Mouse (Mus musculus) heart, embryonic 15.5 days (tissue): Measurements from ENCODE around the gene Wipf2. TPM values are rescaled to one million over a fixed set of nuclear protein-coding genes. Genes with fewer than 3 reads are reported as not detected.
A peak's percentile ranks its signal among the peaks of the same experiment; 100 is the strongest.

Experiments used
- ATAC-seq: fragments of 200-750 bp; cut with Nextera tagmentation; replicated peaks from 2 replicates; pipeline ENCODE4 v1.8.0; 2017; ENCODE audit warnings: low read depth, moderate TSS enrichment; ENCODE audit not compliant: insufficient number of reproducible peaks, insufficient read depth, low FRiP score
- H3K27ac ChIP-seq: fragments of 300-500 bp; sonication (generic); 2 replicates; pipeline ENCODE4 v1.5.1; 2015; ENCODE audit warnings: mild to moderate bottlenecking, inconsistent platforms
- H3K27me3 ChIP-seq: fragments of 300-500 bp; sonication (generic); 2 replicates; pipeline ENCODE4 v1.6.1; 2015; ENCODE audit warnings: inconsistent platforms
- H3K36me3 ChIP-seq: fragments of 300-500 bp; sonication (generic); 2 replicates; pipeline ENCODE4 v1.6.1; 2015; ENCODE audit warnings: mild to moderate bottlenecking, inconsistent platforms
- H3K4me1 ChIP-seq: fragments of 300-500 bp; sonication (generic); replicated peaks from 2 replicates; pipeline ENCODE4 v1.6.1; 2015; ENCODE audit warnings: inconsistent platforms
- H3K4me2 ChIP-seq: fragments of 300-500 bp; sonication (generic); 2 replicates; pipeline ENCODE4 v1.6.1; 2015; ENCODE audit warnings: inconsistent platforms, mild to moderate bottlenecking, moderate library complexity
- H3K4me3 ChIP-seq: fragments of 300-500 bp; sonication (generic); 2 replicates; pipeline ENCODE4 v1.5.1; 2015; ENCODE audit warnings: mild to moderate bottlenecking, inconsistent platforms
- H3K9ac ChIP-seq: fragments of 300-500 bp; sonication (generic); 2 replicates; pipeline ENCODE4 v1.6.1; 2015; ENCODE audit warnings: mild to moderate bottlenecking, inconsistent platforms
- H3K9me3 ChIP-seq: fragments of 300-500 bp; sonication (generic); replicated peaks from 2 replicates; pipeline ENCODE4 v1.6.1; 2016; ENCODE audit warnings: inconsistent platforms
- WGBS: fragments of 180-500 bp; shearing (Covaris S2); methylation state at CpG from one replicate; pipeline ENCODE4 v1.1.7; 2015; ENCODE audit warnings: mixed read lengths; 5-methylcytosine and 5-hydroxymethylcytosine counted together
- polyA plus RNA-seq: library from polyadenylated mRNA; unstranded; fragments of >200 nt; fragmentation: Nextera tagmentation; extraction: Ambion mirVana; gene quantifications from 2 replicates; pipeline ENCODE4 v1.2.1, GENCODE M21; 2015

Wipf2 gene
- polyA plus RNA-seq, 1 experiment from 2014 or later, result 2.2 TPM

DNA sequence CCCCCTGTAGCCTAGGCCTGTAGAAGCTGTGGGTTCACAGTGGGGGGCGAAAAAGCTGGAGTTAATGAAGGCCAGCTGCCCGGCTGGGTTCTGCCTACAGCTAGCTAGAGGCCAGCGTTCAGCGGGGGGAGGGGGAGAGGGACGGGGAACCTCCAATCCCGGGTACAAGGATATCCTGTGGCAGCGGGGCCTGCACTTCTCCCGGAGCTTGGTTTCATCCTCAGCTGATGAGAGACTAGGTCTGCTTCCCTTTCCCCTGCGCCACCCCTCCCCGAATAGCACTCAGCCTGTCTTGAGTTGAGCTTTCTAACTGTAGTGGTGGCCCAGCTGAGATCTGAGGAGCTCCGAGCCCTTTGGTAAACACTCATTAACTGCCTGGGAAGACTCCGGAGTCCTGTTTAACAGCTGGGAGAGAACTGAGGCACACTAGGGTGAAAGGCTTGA is 62.5 kb downstream of the Wipf2 start:
- Histone ChIP-seq H3K4me3 (no peak overlapping the region), H3K9me3 (no peaks in the 10 kb centered on the region), H3K36me3 (no peaks in the 10 kb centered on the region; the same call in 1 of the 2 replicates), H3K27ac (peak overlapping the region; percentile 71), H3K4me2 (peak overlapping the region; percentile 29), H3K9ac (no peak overlapping the region), H3K27me3 (no peaks in the 10 kb centered on the region), H3K4me1 (peaks cover 85% of the 10 kb centered on the region)
- no peak for ATAC-seq
- 12% methylated on average over 12 of the region's 12 CpGs for WGBS

GRCm38 (mm10) chr11:98926553-98926952 is 63.1 kb downstream of the Wipf2 start:
- 68% methylated on average over 7 of the region's 7 CpGs for WGBS
- H3K27ac ChIP-seq, result peak overlapping the region; percentile 71; the same call in 1 of the 2 replicates
- no peak overlapping the region for H3K4me2 ChIP-seq
- no peaks in the 10 kb centered on the region for H3K9me3 ChIP-seq
- ATAC-seq, result no peak
- H3K36me3 ChIP-seq, result no peaks in the 10 kb centered on the region
- H3K4me3 ChIP-seq, result no peak overlapping the region
- no peak overlapping the region for H3K9ac ChIP-seq
- H3K4me1 ChIP-seq, result peaks cover 91% of the 10 kb centered on the region
- H3K27me3 ChIP-seq, result no peaks in the 10 kb centered on the region

GRCm38 (mm10) chr11:98927438-98928076 is 64.1 kb downstream of the Wipf2 start, which contains the start of gene Rara:
Gene Rara, plus strand, starts transcription at chr11:98927818.
- H3K9me3 ChIP-seq, result no peaks in the 10 kb centered on the region
- no peaks in the 10 kb centered on the region for H3K27me3 ChIP-seq

GRCm38 (mm10) chr11:98928186-98928893 is 64.9 kb downstream of the Wipf2 start:
- no peak for ATAC-seq
- 7% methylated on average over 12 of the region's 12 CpGs for WGBS
- H3K36me3 ChIP-seq, result no peaks in the 10 kb centered on the region

More at GRCm38 (mm10) chr11:98927438-98928076, 64.1 kb downstream of the Wipf2 start, which contains the start of gene Rara:
- H3K9ac ChIP-seq, result peak within 1 kb of the TSS; percentile 79
- H3K36me3 ChIP-seq, result no peaks in the 10 kb centered on the region
- peak within 1 kb of the TSS; percentile 76 for H3K4me2 ChIP-seq
- no peak for ATAC-seq
- H3K4me3 ChIP-seq, result peak within 1 kb of the TSS; percentile 64
- H3K4me1 ChIP-seq, result peaks cover 96% of the 10 kb centered on the region
- H3K27ac ChIP-seq, result peak within 1 kb of the TSS; percentile 99
- WGBS, result 7% methylated on average over 20 of the region's 21 CpGs

GRCm38 (mm10) chr11:98929503-98929902 is 66.1 kb downstream of the Wipf2 start:
- Histone ChIP-seq H3K4me3 (peak overlapping the region; percentile 64), H3K4me1 (peaks cover 91% of the 10 kb centered on the region), H3K4me2 (peak overlapping the region; percentile 76), H3K9me3 (no peaks in the 10 kb centered on the region), H3K27me3 (no peaks in the 10 kb centered on the region), H3K9ac (peak overlapping the region; percentile 53), H3K36me3 (no peaks in the 10 kb centered on the region), H3K27ac (peak overlapping the region; percentile 99)
- ATAC-seq, result 0 out of 2 replicates have a peak, but pooled peaks have one; percentile 0
- 3% methylated on average over 9 of the region's 9 CpGs for WGBS

More at GRCm38 (mm10) chr11:98928186-98928893, 64.9 kb downstream of the Wipf2 start:
- Histone ChIP-seq H3K4me3 (peak overlapping the region; percentile 64), H3K9me3 (no peaks in the 10 kb centered on the region), H3K27me3 (no peaks in the 10 kb centered on the region), H3K27ac (peak overlapping the region; percentile 99), H3K4me2 (peak overlapping the region; percentile 76), H3K4me1 (peaks cover 97% of the 10 kb centered on the region), H3K9ac (peak overlapping the region; percentile 79)

DNA sequence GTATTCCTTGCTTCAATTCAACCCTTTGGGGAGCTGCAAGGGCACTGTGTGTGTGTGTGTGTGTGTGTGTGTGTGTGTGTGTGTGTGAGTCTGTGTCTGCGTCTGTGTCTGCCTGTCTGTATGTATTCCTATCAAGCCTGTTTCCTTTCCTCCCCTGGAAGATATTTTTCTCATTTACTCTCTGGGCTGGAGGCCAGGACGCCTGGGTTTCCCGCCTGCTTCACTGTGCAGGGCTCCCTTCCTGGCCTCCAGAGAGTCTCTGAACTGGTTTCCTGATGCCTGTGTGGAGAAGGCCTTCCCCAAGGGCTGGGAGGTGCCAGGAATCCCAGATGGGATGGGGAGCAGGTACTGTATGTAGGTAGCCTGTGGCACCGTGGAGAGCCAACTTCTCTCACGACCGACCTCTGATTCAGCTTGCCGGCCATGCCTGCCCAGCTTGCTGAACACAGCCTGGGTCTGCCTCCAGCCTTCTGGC is 66.7 kb downstream of the Wipf2 start:
- peak overlapping the region; percentile 64 for H3K4me3 ChIP-seq
- peaks cover 87% of the 10 kb centered on the region for H3K4me1 ChIP-seq
- H3K27ac ChIP-seq, result peak overlapping the region; percentile 99
- 15% methylated on average over 7 of the region's 7 CpGs for WGBS
- H3K36me3 ChIP-seq, result no peaks in the 10 kb centered on the region
- no peaks in the 10 kb centered on the region for H3K27me3 ChIP-seq
- H3K4me2 ChIP-seq, result peak overlapping the region; percentile 76
- H3K9ac ChIP-seq, result peak overlapping the region; percentile 53
- ATAC-seq, result 0 out of 2 replicates have a peak, but pooled peaks have one; percentile 2
- H3K9me3 ChIP-seq, result no peaks in the 10 kb centered on the region

DNA sequence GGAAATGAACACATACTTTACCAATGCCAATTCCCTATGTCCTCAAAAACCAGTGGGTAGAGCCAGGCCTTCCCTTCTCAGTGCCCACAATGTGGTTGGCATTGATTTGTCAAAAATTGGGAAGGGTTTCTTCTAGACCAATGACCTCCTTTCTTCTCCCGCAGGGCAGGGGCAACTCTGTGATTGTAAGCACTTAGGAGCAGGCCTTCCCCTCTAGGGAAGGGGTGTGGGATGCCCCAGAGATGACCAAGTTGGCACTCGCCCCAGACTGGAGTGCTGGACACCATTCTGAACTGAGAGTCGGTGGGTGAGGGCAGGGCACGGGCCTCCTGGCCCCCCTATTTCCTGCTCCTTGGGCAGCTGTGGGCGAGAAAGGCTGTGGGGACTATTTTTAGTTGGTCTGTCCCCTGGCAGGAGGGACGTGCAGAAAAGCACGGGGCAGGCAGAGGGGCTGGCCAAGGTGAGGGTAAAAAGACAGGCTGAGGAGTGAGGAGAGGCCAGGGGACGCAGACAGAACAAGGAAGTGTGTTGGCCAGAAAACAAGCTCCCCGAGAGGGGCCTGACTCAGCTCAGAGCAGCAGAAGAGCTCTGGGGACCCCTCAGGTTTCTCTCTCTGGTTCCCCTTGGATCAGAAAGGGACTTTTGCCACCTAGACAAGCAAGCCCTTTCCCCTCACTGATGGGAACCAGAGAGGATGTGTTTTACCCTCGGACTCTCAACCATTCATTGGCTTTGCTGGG is 67.5 kb downstream of the Wipf2 start:
- Histone ChIP-seq H3K4me1 (peaks cover 85% of the 10 kb centered on the region), H3K9me3 (no peaks in the 10 kb centered on the region), H3K36me3 (no peaks in the 10 kb centered on the region), H3K9ac (peak overlapping the region; percentile 47), H3K4me3 (peak overlapping the region; percentile 15; the same call in 1 of the 2 replicates), H3K27me3 (no peaks in the 10 kb centered on the region), H3K4me2 (peak overlapping the region; percentile 76), H3K27ac (peak overlapping the region; percentile 99)
- peak; percentile 73 for ATAC-seq
- 8% methylated on average over 10 of the region's 10 CpGs for WGBS

DNA sequence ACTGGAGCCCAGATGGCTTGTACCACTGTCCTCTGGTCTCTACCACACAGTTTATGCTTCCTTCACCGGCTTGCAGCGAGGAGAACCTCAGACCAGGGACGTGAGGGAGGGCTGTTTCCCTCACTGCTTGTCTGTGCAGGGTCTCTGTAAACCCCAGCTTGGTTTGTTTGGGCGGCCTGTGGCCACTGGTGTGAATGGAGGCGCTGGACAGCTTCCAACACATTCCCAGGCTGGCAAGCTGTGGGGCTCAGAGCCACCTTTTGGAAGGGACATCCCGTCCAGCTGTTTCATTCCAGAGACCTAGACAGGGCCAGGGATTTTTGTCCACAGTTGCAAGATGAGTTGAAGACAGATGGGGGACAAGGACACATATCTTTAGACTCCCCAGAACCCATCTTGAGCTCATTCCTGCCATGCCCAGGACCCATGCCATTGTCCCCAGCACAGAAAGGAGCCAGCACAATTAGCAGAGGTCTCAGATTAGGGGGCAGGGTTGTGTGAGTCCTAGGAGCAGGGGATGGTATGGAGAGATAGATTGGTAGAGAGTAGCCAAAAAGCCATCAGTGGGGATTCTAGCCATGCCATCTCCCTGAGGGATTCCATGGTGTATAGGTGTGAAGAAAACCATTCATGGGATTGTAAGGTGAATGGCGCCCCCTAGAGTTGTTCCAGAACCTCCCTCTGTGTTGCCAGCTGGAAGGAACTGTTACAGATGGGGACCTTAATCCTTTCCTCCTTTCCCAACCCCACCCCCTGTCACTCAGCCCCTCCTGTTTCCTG is 68.3 kb downstream of the Wipf2 start:
- no peaks in the 10 kb centered on the region for H3K36me3 ChIP-seq
- H3K27me3 ChIP-seq, result no peaks in the 10 kb centered on the region
- H3K4me1 ChIP-seq, result peaks cover 85% of the 10 kb centered on the region
- peak overlapping the region; percentile 99 for H3K27ac ChIP-seq
- H3K9me3 ChIP-seq, result no peaks in the 10 kb centered on the region
- peak overlapping the region; percentile 47 for H3K9ac ChIP-seq
- WGBS, result 13% methylated on average over 7 of the region's 7 CpGs
- H3K4me2 ChIP-seq, result peak overlapping the region; percentile 76
- H3K4me3 ChIP-seq, result peak overlapping the region; percentile 15; the same call in 1 of the 2 replicates
- ATAC-seq, result 0 out of 2 replicates have a peak, but pooled peaks have one; percentile 2

- no peak for ATAC-seq
- Histone ChIP-seq H3K4me2 (peak overlapping the region; percentile 76), H3K4me3 (no peak overlapping the region), H3K9ac (0 out of 2 replicates have a peak overlapping the region, but pooled peaks have one; percentile 47), H3K27me3 (no peaks in the 10 kb centered on the region), H3K27ac (peak overlapping the region; percentile 99), H3K4me1 (peaks cover 83% of the 10 kb centered on the region), H3K36me3 (no peaks in the 10 kb centered on the region), H3K9me3 (no peaks in the 10 kb centered on the region)
- 27% methylated on average over 19 of the region's 19 CpGs for WGBS
These were observed 69.1 kb downstream of the Wipf2 start for GRCm38 (mm10) chr11:98932293-98933091.

- Histone ChIP-seq H3K4me3 (no peak overlapping the region), H3K9me3 (no peaks in the 10 kb centered on the region), H3K27me3 (no peaks in the 10 kb centered on the region), H3K36me3 (no peaks in the 10 kb centered on the region), H3K4me2 (peak overlapping the region; percentile 76), H3K9ac (peak overlapping the region; percentile 25; the same call in 1 of the 2 replicates), H3K27ac (peak overlapping the region; percentile 99), H3K4me1 (peaks cover 78% of the 10 kb centered on the region)
- 27% methylated on average over 9 of the region's 9 CpGs for WGBS
- ATAC-seq, result no peak
These were observed 69.7 kb downstream of the Wipf2 start for GRCm38 (mm10) chr11:98933151-98933550.
